Mouse (Mus musculus) limb, embryonic 12.5 days (tissue): ENCODE results near the gene Eps8l2. TPM values are rescaled to one million over a fixed set of nuclear protein-coding genes. Genes with fewer than 3 reads are reported as not detected.
A peak's percentile ranks its signal among the peaks of the same experiment; 100 is the strongest.

Experiments used
- ATAC-seq: fragments of 200-750 bp; cut with Nextera tagmentation; 2 replicates; pipeline ENCODE4 v1.8.0; 2017; ENCODE audit warnings: low read depth, moderate TSS enrichment; ENCODE audit not compliant: insufficient number of reproducible peaks, insufficient read depth, low FRiP score, low TSS enrichment
- H3K27ac ChIP-seq: fragments of 300-500 bp; sonication (generic); 2 replicates; pipeline ENCODE4 v1.5.1; 2016; ENCODE audit warnings: mild to moderate bottlenecking, moderate library complexity
- H3K27me3 ChIP-seq: fragments of 300-500 bp; sonication (generic); 2 replicates; pipeline ENCODE4 v1.6.1; 2016; ENCODE audit warnings: mild to moderate bottlenecking, moderate library complexity
- H3K36me3 ChIP-seq: fragments of 300-500 bp; sonication (generic); 2 replicates; pipeline ENCODE4 v1.6.1; 2016; ENCODE audit warnings: mild to moderate bottlenecking, moderate library complexity
- H3K4me1 ChIP-seq: fragments of 300-500 bp; sonication (generic); replicated peaks from 2 replicates; pipeline ENCODE4 v1.6.1; 2016
- H3K4me2 ChIP-seq: fragments of 300-500 bp; sonication (generic); 2 replicates; pipeline ENCODE4 v1.6.1; 2016; ENCODE audit warnings: mild to moderate bottlenecking, moderate library complexity
- H3K4me3 ChIP-seq: fragments of 300-500 bp; sonication (generic); replicated peaks from 2 replicates; pipeline ENCODE4 v1.5.1; 2016; ENCODE audit warnings: mild to moderate bottlenecking
- H3K9ac ChIP-seq: fragments of 300-500 bp; sonication (generic); replicated peaks from 2 replicates; pipeline ENCODE4 v1.6.1; 2016; ENCODE audit warnings: mild to moderate bottlenecking, moderate library complexity
- H3K9me3 ChIP-seq: fragments of 300-500 bp; sonication (generic); 2 replicates; pipeline ENCODE4 v1.6.1; 2016; ENCODE audit warnings: mild to moderate bottlenecking, moderate library complexity
- WGBS: fragments of 180-500 bp; shearing (Covaris S2); methylation state at CpG from one replicate; pipeline ENCODE4 v1.1.7; 2016; 5-methylcytosine and 5-hydroxymethylcytosine counted together
- polyA plus RNA-seq: library from polyadenylated mRNA; unstranded; fragments of >200 nt; fragmentation: Nextera tagmentation; extraction: Ambion mirVana; gene quantifications from 2 replicates; pipeline ENCODE4 v1.2.1, GENCODE M21; 2016

Gene Eps8l2
- polyA plus RNA-seq: 5.1 and 6.3 TPM in 2 replicates

- Histone ChIP-seq H3K4me2 (peak within 1 kb of the TSS; percentile 62), H3K27ac (0 out of 2 replicates have a peak within 1 kb of the TSS, but pooled peaks have one; percentile 4), H3K9ac (peak within 1 kb of the TSS; percentile 53), H3K36me3 (peaks cover 23% of the 10 kb centered on the region), H3K4me3 (peak within 1 kb of the TSS; percentile 30), H3K27me3 (peaks cover 25% of the 10 kb centered on the region), H3K4me1 (peaks cover 16% of the 10 kb centered on the region), H3K9me3 (no peaks in the 10 kb centered on the region)
- ATAC-seq: peak; percentile 47; the same call in 1 of the 2 replicates
- 3% methylated on average over 23 of the region's 23 CpGs for WGBS
Observed at GRCm38 (mm10) chr7:141338576-141339131, at the start of gene Eps8l2. Eps8l2 (plus strand) TSS chr7:141338880.

- Histone ChIP-seq H3K4me3 (peak within 1 kb of the TSS; percentile 59), H3K9ac (peak within 1 kb of the TSS; percentile 70), H3K27ac (no peak within 1 kb of the TSS), H3K36me3 (peaks cover 8% of the 10 kb centered on the region; the same call in 1 of the 2 replicates), H3K4me1 (peaks cover 31% of the 10 kb centered on the region), H3K4me2 (peak within 1 kb of the TSS; percentile 97), H3K9me3 (no peaks in the 10 kb centered on the region), H3K27me3 (peaks cover 67% of the 10 kb centered on the region)
- 0 out of 2 replicates have a peak, but pooled peaks have one; percentile 41 for ATAC-seq
- 2% methylated on average over 46 of the region's 46 CpGs for WGBS
Observed at GRCm38 (mm10) chr7:141291921-141292582, 46.6 kb upstream of the Eps8l2 start, which contains the start of gene Drd4. Drd4 (plus strand) TSS chr7:141292006.

GRCm38 (mm10) chr7:141292583-141293388 is 45.9 kb upstream of the Eps8l2 start:
- no peak overlapping the region for H3K27ac ChIP-seq
- peak overlapping the region; percentile 59 for H3K4me3 ChIP-seq
- H3K9me3 ChIP-seq: no peaks in the 10 kb centered on the region
- peaks cover 67% of the 10 kb centered on the region for H3K27me3 ChIP-seq
- peaks cover 15% of the 10 kb centered on the region for H3K36me3 ChIP-seq
- no peak for ATAC-seq
- 35% methylated on average over 15 of the region's 15 CpGs for WGBS
- peaks cover 31% of the 10 kb centered on the region for H3K4me1 ChIP-seq
- H3K4me2 ChIP-seq: peak overlapping the region; percentile 97
- peak overlapping the region; percentile 45; the same call in 1 of the 2 replicates for H3K9ac ChIP-seq

GRCm38 (mm10) chr7:141293852-141294471 is 44.7 kb upstream of the Eps8l2 start:
- peak overlapping the region; percentile 44 for H3K4me3 ChIP-seq
- peaks cover 67% of the 10 kb centered on the region for H3K27me3 ChIP-seq
- peak overlapping the region; percentile 55 for H3K9ac ChIP-seq
- peaks cover 24% of the 10 kb centered on the region for H3K36me3 ChIP-seq
- H3K27ac ChIP-seq: no peak overlapping the region
- WGBS: 1% methylated on average over 53 of the region's 53 CpGs
- no peak for ATAC-seq
- H3K4me2 ChIP-seq: peak overlapping the region; percentile 76
- peaks cover 31% of the 10 kb centered on the region for H3K4me1 ChIP-seq
- no peaks in the 10 kb centered on the region for H3K9me3 ChIP-seq

GRCm38 (mm10) chr7:141294479-141294878 is 44.2 kb upstream of the Eps8l2 start:
- ATAC-seq: no peak
- H3K9me3 ChIP-seq: no peaks in the 10 kb centered on the region
- peaks cover 31% of the 10 kb centered on the region for H3K4me1 ChIP-seq
- 7% methylated on average over 22 of the region's 22 CpGs for WGBS
- peak overlapping the region; percentile 55; the same call in 1 of the 2 replicates for H3K9ac ChIP-seq
- H3K27ac ChIP-seq: no peak overlapping the region
- peaks cover 67% of the 10 kb centered on the region for H3K27me3 ChIP-seq
- peak overlapping the region; percentile 76 for H3K4me2 ChIP-seq
- H3K4me3 ChIP-seq: peak overlapping the region; percentile 44
- peaks cover 29% of the 10 kb centered on the region for H3K36me3 ChIP-seq

GRCm38 (mm10) chr7:141297926-141298650 is 40.6 kb upstream of the Eps8l2 start:
- 70% methylated on average over 3 of the region's 3 CpGs for WGBS
- Histone ChIP-seq H3K4me1 (peaks cover 15% of the 10 kb centered on the region), H3K4me2 (no peak overlapping the region), H3K27ac (no peak overlapping the region), H3K9ac (no peak overlapping the region), H3K4me3 (no peak overlapping the region), H3K27me3 (peaks cover 35% of the 10 kb centered on the region), H3K36me3 (peaks cover 63% of the 10 kb centered on the region), H3K9me3 (no peaks in the 10 kb centered on the region)
- no peak for ATAC-seq

GRCm38 (mm10) chr7:141299175-141299574 is 39.5 kb upstream of the Eps8l2 start:
- no peak overlapping the region for H3K4me3 ChIP-seq
- WGBS: 95% methylated on average over 8 of the region's 8 CpGs
- no peak for ATAC-seq
- no peak overlapping the region for H3K9ac ChIP-seq
- peaks cover 7% of the 10 kb centered on the region for H3K4me1 ChIP-seq
- H3K36me3 ChIP-seq: peaks cover 74% of the 10 kb centered on the region
- H3K9me3 ChIP-seq: no peaks in the 10 kb centered on the region
- H3K27ac ChIP-seq: no peak overlapping the region
- H3K27me3 ChIP-seq: peaks cover 24% of the 10 kb centered on the region
- H3K4me2 ChIP-seq: no peak overlapping the region

GRCm38 (mm10) chr7:141301386-141301785 is 37.3 kb upstream of the Eps8l2 start:
- H3K27ac ChIP-seq: no peak overlapping the region
- H3K27me3 ChIP-seq: peaks cover 2% of the 10 kb centered on the region
- H3K4me1 ChIP-seq: no peaks in the 10 kb centered on the region
- 96% methylated on average over 9 of the region's 9 CpGs for WGBS
- H3K9ac ChIP-seq: no peak overlapping the region
- H3K4me2 ChIP-seq: no peak overlapping the region
- H3K36me3 ChIP-seq: peaks cover 94% of the 10 kb centered on the region
- no peak for ATAC-seq
- H3K4me3 ChIP-seq: no peak overlapping the region
- no peaks in the 10 kb centered on the region for H3K9me3 ChIP-seq

GRCm38 (mm10) chr7:141302702-141303268 is 35.9 kb upstream of the Eps8l2 start:
- H3K27me3 ChIP-seq: no peaks in the 10 kb centered on the region
- no peak overlapping the region for H3K9ac ChIP-seq
- H3K27ac ChIP-seq: no peak overlapping the region
- no peak overlapping the region for H3K4me2 ChIP-seq
- H3K9me3 ChIP-seq: no peaks in the 10 kb centered on the region
- ATAC-seq: no peak
- 94% methylated on average over 1 of the region's 1 CpGs for WGBS
- no peaks in the 10 kb centered on the region for H3K4me1 ChIP-seq
- H3K36me3 ChIP-seq: peaks cover 94% of the 10 kb centered on the region
- no peak overlapping the region for H3K4me3 ChIP-seq

- H3K27ac ChIP-seq: no peak overlapping the region
- ATAC-seq: no peak
- H3K4me2 ChIP-seq: no peak overlapping the region
- no peaks in the 10 kb centered on the region for H3K27me3 ChIP-seq
- WGBS: 80% methylated on average over 4 of the region's 4 CpGs
- no peaks in the 10 kb centered on the region for H3K9me3 ChIP-seq
- H3K36me3 ChIP-seq: peaks cover 98% of the 10 kb centered on the region
- no peak overlapping the region for H3K9ac ChIP-seq
- no peak overlapping the region for H3K4me3 ChIP-seq
- H3K4me1 ChIP-seq: no peaks in the 10 kb centered on the region
Observed at GRCm38 (mm10) chr7:141304537-141304936, 34.1 kb upstream of the Eps8l2 start.
